Mouse (Mus musculus): ENCODE results near the gene Mfsd6. TPM values are rescaled to one million over a fixed set of nuclear protein-coding genes. Genes with fewer than 3 reads are reported as not detected.

Gene Mfsd6
- total and polyA plus RNA-seq, 3 experiments, result 2.9 to 6.4 TPM; not detected in 1

DNA sequence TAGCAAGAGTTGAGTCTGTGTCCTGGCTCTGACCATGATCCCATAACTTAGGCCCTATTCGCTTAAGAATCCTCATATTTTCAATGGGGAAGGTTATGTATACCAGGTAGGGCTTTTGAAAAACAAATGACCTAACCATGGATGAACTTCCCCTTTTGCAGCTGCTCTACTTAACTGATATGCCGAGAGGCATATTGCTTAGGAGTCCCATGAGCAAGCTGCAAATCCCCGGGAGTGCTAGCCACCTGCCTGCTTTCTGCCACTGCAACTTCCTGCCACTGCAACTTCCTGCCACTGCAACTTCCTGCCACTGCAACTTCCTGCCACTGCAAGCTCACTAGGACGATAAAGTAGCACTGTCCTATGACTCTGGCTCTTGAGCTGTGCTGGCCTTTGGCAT lies 72.1 kb downstream of the Mfsd6 start:
- Histone ChIP-seq H3K4me3 (ENCODE audit: control insufficient read depth in 1 of 2, insufficient read depth in 1 of 2, low read depth in 2 of 2, low read length in 2 of 2) (no peak overlapping the region), H3K27ac (ENCODE audit: control insufficient read depth, low read depth, low read length) (peak overlapping the region; percentile 30; the same call in 1 of the 2 replicates), H3K9ac (ENCODE audit: control insufficient read depth, low read depth, low read length, poor library complexity, severe bottlenecking) (no peak overlapping the region), H3K79me2 (ENCODE audit: control insufficient read depth, insufficient read depth, low read length, poor library complexity) (no peaks in the 10 kb centered on the region), H3K36me3 (ENCODE audit: control insufficient read depth in 1 of 2, insufficient read depth in 2 of 2, low read length in 2 of 2) (peaks cover 0 to 18% of the 10 kb centered on the region in 2 experiments; a peak in 2 of 4 replicates), H3K4me1 (ENCODE audit: control insufficient read depth in 1 of 2, insufficient read depth in 2 of 2, low read length in 2 of 2) (peaks cover 5 to 8% of the 10 kb centered on the region in 2 experiments; a peak in 3 of 4 replicates), H3K9me3 (replicated peaks; ENCODE audit: insufficient read depth, low read length) (no peaks in the 10 kb centered on the region), H3K27me3 (ENCODE audit: control insufficient read depth in 1 of 2, insufficient read depth in 2 of 2, low read length in 2 of 2) (no peaks in the 10 kb centered on the region)
- DNase-seq (ENCODE audit: low read depth, low spot score), result peak; percentile 84
- TF ChIP-seq RAD21 (IDR thresholded peaks at IDR 0.05; ENCODE audit: low read depth, low read length) (no peak), TCF12 (IDR thresholded peaks at IDR 0.05; ENCODE audit: low read depth, low read length) (no peak), MAX (IDR thresholded peaks at IDR 0.05; ENCODE audit: low read length) (no peak), MXI1 (IDR thresholded peaks at IDR 0.05; ENCODE audit: low read depth, low read length) (no peak), TBP (IDR thresholded peaks at IDR 0.05; ENCODE audit: low read depth, low read length) (peak; percentile 51; the same call in 1 of the 2 replicates), NRF1 (IDR thresholded peaks at IDR 0.05; ENCODE audit: insufficient read depth, low read depth, low read length, poor library complexity, severe bottlenecking) (no peak), SIN3A (IDR thresholded peaks at IDR 0.05; ENCODE audit: low read length) (no peak), GABPA (IDR thresholded peaks at IDR 0.05; ENCODE audit: low read depth, low read length) (no peak), TAL1 (IDR thresholded peaks at IDR 0.05; ENCODE audit: low read length) (no peak), GATA1 (IDR thresholded peaks at IDR 0.05; ENCODE audit: low read depth, low read length) (peak; percentile 26; the same call in 1 of the 2 replicates), E2F4 (IDR thresholded peaks at IDR 0.05; ENCODE audit: borderline replicate concordance, low read depth, low read length) (no peak), HCFC1 (IDR thresholded peaks at IDR 0.05; ENCODE audit: low read depth, low read length) (peak; percentile 45; the same call in 1 of the 2 replicates), POLR2AphosphoS2 (IDR thresholded peaks at IDR 0.05; ENCODE audit: low read length) (no peak), ETS1 (IDR thresholded peaks at IDR 0.05; ENCODE audit: low read depth, low read length) (peak; percentile 82), ZNF384 (IDR thresholded peaks at IDR 0.05; ENCODE audit: low read depth, low read length) (no peak), POLR2AphosphoS5 (IDR thresholded peaks at IDR 0.05; ENCODE audit: borderline replicate concordance, low read depth, low read length) (no peak), EP300 (IDR thresholded peaks at IDR 0.05; ENCODE audit: low read depth in 1 of 2, low read length in 2 of 2) (peak; percentile 32 to 39; a peak in 3 of 4 replicates), CHD2 (IDR thresholded peaks at IDR 0.05; ENCODE audit: low read length) (no peak), ELF1 (IDR thresholded peaks at IDR 0.05; ENCODE audit: low read depth, low read length) (no peak), POLR2A (IDR thresholded peaks at IDR 0.05; ENCODE audit: control insufficient read depth in 1 of 2, insufficient read depth in 1 of 2, low read depth in 1 of 2, low read length in 2 of 2, poor library complexity in 1 of 2) (no peak), USF2 (IDR thresholded peaks at IDR 0.05; ENCODE audit: borderline replicate concordance in 1 of 2, insufficient read depth in 1 of 2, low read depth in 1 of 2, low read length in 2 of 2) (no peak)

DNA sequence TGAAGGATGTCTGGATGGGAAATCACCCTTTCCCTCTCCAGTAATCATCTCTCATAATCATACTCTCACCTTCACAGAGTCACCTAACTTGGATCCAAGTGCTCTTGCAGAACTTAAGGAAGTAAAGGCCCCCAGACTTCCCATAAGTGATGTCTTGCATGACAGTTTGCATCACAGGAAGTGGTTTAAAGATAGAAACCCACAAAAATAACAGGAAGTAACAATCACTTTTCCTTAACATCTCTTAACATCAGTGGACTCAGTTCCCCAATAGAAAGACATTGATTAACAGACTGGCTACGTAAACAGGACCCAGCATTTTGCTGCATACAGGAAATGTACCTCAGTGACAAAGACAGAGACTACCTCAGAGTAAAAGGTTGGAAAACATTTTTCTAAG lies 73.9 kb downstream of the Mfsd6 start:
- H3K9me3 ChIP-seq (replicated peaks; ENCODE audit: insufficient read depth, low read length), result no peaks in the 10 kb centered on the region
- no peaks in the 10 kb centered on the region for H3K79me2 ChIP-seq (ENCODE audit: control insufficient read depth, insufficient read depth, low read length, poor library complexity)
- H3K4me1 ChIP-seq (ENCODE audit: control insufficient read depth in 1 of 2, insufficient read depth in 2 of 2, low read length in 2 of 2), result peaks cover 5 to 8% of the 10 kb centered on the region in 2 experiments; a peak in 3 of 4 replicates
- no peaks in the 10 kb centered on the region for H3K27me3 ChIP-seq (ENCODE audit: control insufficient read depth in 1 of 2, insufficient read depth in 2 of 2, low read length in 2 of 2)
- peak; percentile 63 for DNase-seq (ENCODE audit: low read depth, low spot score)
- H3K4me3 ChIP-seq (ENCODE audit: control insufficient read depth in 1 of 2, insufficient read depth in 1 of 2, low read depth in 2 of 2, low read length in 2 of 2), result no peak overlapping the region
- H3K9ac ChIP-seq (ENCODE audit: control insufficient read depth, low read depth, low read length, poor library complexity, severe bottlenecking), result no peak overlapping the region
- H3K27ac ChIP-seq (ENCODE audit: control insufficient read depth, low read depth, low read length), result no peak overlapping the region
- peaks cover 0 to 18% of the 10 kb centered on the region in 2 experiments; a peak in 3 of 4 replicates for H3K36me3 ChIP-seq (ENCODE audit: control insufficient read depth in 1 of 2, insufficient read depth in 2 of 2, low read length in 2 of 2)
- TF ChIP-seq POLR2AphosphoS5 (IDR thresholded peaks at IDR 0.05; ENCODE audit: borderline replicate concordance, low read depth, low read length) (no peak), CTCF (IDR thresholded peaks at IDR 0.05 in 2 of 3, conservative IDR thresholded peaks at IDR 0.05 in 1 of 3; ENCODE audit: control insufficient read depth in 1 of 3, insufficient read depth in 1 of 3, low read depth in 2 of 3, low read length in 3 of 3, poor library complexity in 1 of 3, severe bottlenecking in 1 of 3) (no peak), ZMIZ1 (IDR thresholded peaks at IDR 0.05; ENCODE audit: low read depth, low read length) (no peak), GABPA (IDR thresholded peaks at IDR 0.05; ENCODE audit: low read depth, low read length) (no peak), TBP (IDR thresholded peaks at IDR 0.05; ENCODE audit: low read depth, low read length) (no peak), POLR2A (IDR thresholded peaks at IDR 0.05; ENCODE audit: control insufficient read depth in 1 of 2, insufficient read depth in 1 of 2, low read depth in 1 of 2, low read length in 2 of 2, poor library complexity in 1 of 2) (no peak), UBTF (IDR thresholded peaks at IDR 0.05; ENCODE audit: borderline replicate concordance, insufficient read depth, low read depth, low read length) (no peak), ELF1 (IDR thresholded peaks at IDR 0.05; ENCODE audit: low read depth, low read length) (peak; percentile 31; the same call in 1 of the 2 replicates), CHD2 (IDR thresholded peaks at IDR 0.05; ENCODE audit: low read length) (no peak), ZC3H11A (IDR thresholded peaks at IDR 0.05; ENCODE audit: low read depth, low read length) (no peak), MXI1 (IDR thresholded peaks at IDR 0.05; ENCODE audit: low read depth, low read length) (no peak), MYC (IDR thresholded peaks at IDR 0.05; ENCODE audit: low read depth, low read length) (no peak), HCFC1 (IDR thresholded peaks at IDR 0.05; ENCODE audit: low read depth, low read length) (no peak), KAT2A (conservative IDR thresholded peaks at IDR 0.05; ENCODE audit: low read depth, low read length) (no peak), MEF2A (IDR thresholded peaks at IDR 0.05; ENCODE audit: extremely low read depth, insufficient replicate concordance, low read depth, low read length, poor library complexity, severe bottlenecking) (no peak), USF2 (IDR thresholded peaks at IDR 0.05; ENCODE audit: borderline replicate concordance in 1 of 2, insufficient read depth in 1 of 2, low read depth in 1 of 2, low read length in 2 of 2) (no peak), EP300 (IDR thresholded peaks at IDR 0.05; ENCODE audit: low read depth in 1 of 2, low read length in 2 of 2) (peak; percentile 79 to 81), MYB (IDR thresholded peaks at IDR 0.05; ENCODE audit: low read depth, low read length) (peak; percentile 60; the same call in 1 of the 2 replicates)
